Mouse (Mus musculus): ENCODE results near the gene Syngr3.

DNA sequence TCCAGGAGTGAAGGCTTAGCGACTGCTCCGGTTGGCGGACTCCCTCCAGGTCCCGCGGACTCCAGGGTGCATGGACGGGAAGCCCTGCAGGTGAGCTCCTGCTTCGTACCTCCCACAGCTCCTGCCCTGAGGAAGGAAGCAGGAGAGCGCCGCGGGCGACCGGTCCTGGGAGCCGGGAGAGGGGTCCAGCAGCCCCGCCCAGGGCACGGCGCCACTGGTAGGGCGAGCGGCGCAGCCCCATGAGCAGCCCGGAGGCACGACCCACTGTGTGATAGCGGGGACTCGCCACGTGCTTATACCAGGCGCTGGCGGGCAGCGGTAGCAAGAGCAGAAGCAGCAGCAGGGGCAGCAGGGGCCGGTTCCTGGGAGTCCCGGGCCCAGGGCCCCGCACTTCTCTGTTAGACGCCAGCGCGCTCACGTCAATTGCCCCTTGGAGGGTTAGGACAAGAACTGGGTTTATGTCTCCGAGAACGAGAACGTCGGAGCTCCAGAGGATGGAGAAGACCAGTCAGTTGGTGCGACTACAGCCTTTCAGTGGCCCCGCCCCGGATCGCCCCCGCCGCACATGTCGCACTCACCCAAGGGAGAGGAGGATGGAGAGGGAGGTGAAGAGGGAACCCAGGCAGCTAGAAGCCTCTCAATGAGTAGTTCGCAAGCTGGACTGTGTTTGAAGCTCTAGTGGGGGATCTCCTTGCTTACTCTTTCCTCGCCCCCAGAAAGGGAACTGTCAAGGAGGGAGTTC is 31.6 kb downstream of the Syngr3 start, which contains the start of gene Npw:
- TF ChIP-seq CTCF (IDR thresholded peaks at IDR 0.05; ENCODE audit: extremely low read depth, insufficient read depth, low read length): no peak
- TF ChIP-seq POLR2A (IDR thresholded peaks at IDR 0.05; ENCODE audit: extremely low read depth, insufficient read depth, low read length): no peak

Data from cortical plate, adult 2 months (tissue).